Mouse (Mus musculus) heart, adult 2 months (tissue): ENCODE measurements around the gene Atp2b2. TPM values are rescaled to one million over a fixed set of nuclear protein-coding genes. Genes with fewer than 3 reads are reported as not detected.

Source experiments
- DNase-seq, 2 experiments: peaks; one replicate each; pipeline ENCODE4 v3.0.0; 2021
- H3K27ac ChIP-seq: fragments of 200-600 bp; 2 replicates; pipeline ENCODE4 v1.8.1; 2022
- H3K27me3 ChIP-seq: fragments of 200-500 bp; 2 replicates; pipeline ENCODE4 v1.6.1; 2012; ENCODE audit warnings: mild to moderate bottlenecking, low read length, inconsistent platforms, mixed read lengths; ENCODE audit not compliant: control insufficient read depth, insufficient read depth
- H3K36me3 ChIP-seq: fragments of 200-500 bp; 2 replicates; pipeline ENCODE4 v1.6.1; 2012; ENCODE audit warnings: low read length, inconsistent platforms; ENCODE audit not compliant: control insufficient read depth, insufficient read depth
- H3K4me1 ChIP-seq: fragments of 200-500 bp; 2 replicates; pipeline ENCODE4 v1.6.1; 2011; ENCODE audit warnings: low read length; ENCODE audit not compliant: control insufficient read depth, insufficient read depth
- H3K4me3 ChIP-seq: fragments of 200-600 bp; 2 replicates; pipeline ENCODE4 v1.8.1; 2022
- H3K79me2 ChIP-seq: fragments of 200-500 bp; replicated peaks from 2 replicates; pipeline ENCODE4 v1.6.1; 2012; ENCODE audit warnings: mild to moderate bottlenecking, inconsistent platforms, low read length, moderate library complexity, mixed read lengths; ENCODE audit not compliant: control insufficient read depth, insufficient read depth
- H3K9ac ChIP-seq: fragments of 200-500 bp; 2 replicates; pipeline ENCODE4 v1.6.1; 2012; ENCODE audit warnings: low read depth, mild to moderate bottlenecking, control low read depth, inconsistent platforms, low read length, mixed read lengths
- CTCF ChIP-seq: fragments of 200-600 bp; IDR thresholded peaks from 2 replicates; pipeline ENCODE4 v1.8.1; 2022; ENCODE audit warnings: antibody characterized with exemption, mild to moderate bottlenecking, moderate library complexity
- EP300 ChIP-seq: fragments of 200-500 bp; IDR thresholded peaks from 2 replicates; pipeline ENCODE4 v1.6.1; 2011; ENCODE audit warnings: low read depth, low read length, control low read depth; ENCODE audit not compliant: insufficient read depth
- POLR2A ChIP-seq: fragments of 200-500 bp; IDR thresholded peaks from 2 replicates; pipeline ENCODE4 v1.6.1; 2011; ENCODE audit warnings: mild to moderate bottlenecking, low read depth, low read length, control low read depth; ENCODE audit not compliant: insufficient read depth
- WGBS: fragments of 180-500 bp; shearing (Covaris S2); methylation state at CpG from one replicate; pipeline ENCODE4 v1.1.7; 2018; 5-methylcytosine and 5-hydroxymethylcytosine counted together
- intact Hi-C: fragments of 180-260 bp; cut with DNase I; formaldehyde crosslinking; loops from one replicate; pipeline ENCODE4 v1.15.1; 2025
- polyA plus RNA-seq: library from polyadenylated mRNA; depleted of rRNA; stranded (reverse); fragments of >200 nt; gene quantifications from 2 replicates; pipeline ENCODE4 v1.2.3, GENCODE M21; 2012
- total RNA-seq, 2 experiments: library from RNA; stranded (reverse); gene quantifications; 2 replicates each; pipeline ENCODE4 v1.2.3; 2021

Gene Atp2b2
- total and polyA plus RNA-seq, 3 experiments: 0.64 to 1.1 (median 0.84) TPM

- no peak overlapping the region for H3K9ac ChIP-seq
- no peaks in the 10 kb centered on the region for H3K79me2 ChIP-seq
- H3K27ac ChIP-seq: no peak overlapping the region
- intact Hi-C loops: no loop called here
- no peaks in the 10 kb centered on the region for H3K27me3 ChIP-seq
- WGBS: 63% methylated on average over 1 of the region's 1 CpGs
- TF ChIP-seq POLR2A: no peak
- TF ChIP-seq EP300: no peak
- no peak for TF ChIP-seq CTCF
- H3K4me1 ChIP-seq: no peaks in the 10 kb centered on the region
- H3K36me3 ChIP-seq: no peaks in the 10 kb centered on the region
- no peak overlapping the region for H3K4me3 ChIP-seq
- no peak for DNase-seq
Measured at GRCm38 (mm10) chr6:113856095-113856646, 186.2 kb downstream of the Atp2b2 start.

- H3K79me2 ChIP-seq: no peaks in the 10 kb centered on the region
- no peak for DNase-seq
- H3K36me3 ChIP-seq: no peaks in the 10 kb centered on the region
- H3K4me1 ChIP-seq: no peaks in the 10 kb centered on the region
- no peak overlapping the region for H3K4me3 ChIP-seq
- TF ChIP-seq EP300 (no peak), CTCF (no peak), POLR2A (no peak)
- H3K27me3 ChIP-seq: no peaks in the 10 kb centered on the region
- H3K9ac ChIP-seq: no peak overlapping the region
- no peak overlapping the region for H3K27ac ChIP-seq
- intact Hi-C loops: no loop called here
Measured at GRCm38 (mm10) chr6:113855581-113855980, 186.8 kb downstream of the Atp2b2 start.

- TF ChIP-seq POLR2A (no peak), CTCF (no peak), EP300 (no peak)
- DNase-seq: peak; percentile 30 to 49
- intact Hi-C loops: no loop called here
Measured at GRCm38 (mm10) chr6:113852318-113852717, 190.1 kb downstream of the Atp2b2 start.

GRCm38 (mm10) chr6:113849819-113850218, 192.6 kb downstream of the Atp2b2 start:
- Histone ChIP-seq H3K36me3 (no peaks in the 10 kb centered on the region), H3K27me3 (no peaks in the 10 kb centered on the region), H3K79me2 (no peaks in the 10 kb centered on the region), H3K9ac (no peak overlapping the region), H3K4me3 (no peak overlapping the region), H3K4me1 (no peaks in the 10 kb centered on the region), H3K27ac (no peak overlapping the region)
- TF ChIP-seq EP300 (no peak), CTCF (no peak), POLR2A (no peak)
- DNase-seq: no peak
- WGBS: 71% methylated on average over 3 of the region's 3 CpGs
- intact Hi-C loops: no loop called here

More at GRCm38 (mm10) chr6:113852318-113852717, 190.1 kb downstream of the Atp2b2 start:
- WGBS: 13% methylated on average over 3 of the region's 3 CpGs
- Histone ChIP-seq H3K79me2 (no peaks in the 10 kb centered on the region), H3K9ac (no peak overlapping the region), H3K4me3 (no peak overlapping the region), H3K27ac (no peak overlapping the region), H3K4me1 (no peaks in the 10 kb centered on the region), H3K27me3 (no peaks in the 10 kb centered on the region), H3K36me3 (no peaks in the 10 kb centered on the region)

GRCm38 (mm10) chr6:113848655-113849054, 193.8 kb downstream of the Atp2b2 start:
- no peak for TF ChIP-seq CTCF
- no peak for TF ChIP-seq EP300
- no peak for TF ChIP-seq POLR2A
- H3K9ac ChIP-seq: no peak overlapping the region
- no peak overlapping the region for H3K27ac ChIP-seq
- intact Hi-C loops: no loop called here
- no peak overlapping the region for H3K4me3 ChIP-seq
- H3K4me1 ChIP-seq: no peaks in the 10 kb centered on the region
- 53% methylated on average over 2 of the region's 2 CpGs for WGBS
- H3K36me3 ChIP-seq: no peaks in the 10 kb centered on the region
- DNase-seq: no peak
- no peaks in the 10 kb centered on the region for H3K79me2 ChIP-seq
- H3K27me3 ChIP-seq: no peaks in the 10 kb centered on the region

GRCm38 (mm10) chr6:113847092-113847491, 195.3 kb downstream of the Atp2b2 start:
- TF ChIP-seq CTCF (no peak), EP300 (no peak), POLR2A (no peak)
- DNase-seq: no peak
- intact Hi-C loops: no loop called here
- Histone ChIP-seq H3K27me3 (no peaks in the 10 kb centered on the region), H3K27ac (no peak overlapping the region), H3K36me3 (no peaks in the 10 kb centered on the region), H3K4me3 (no peak overlapping the region), H3K4me1 (no peaks in the 10 kb centered on the region), H3K9ac (no peak overlapping the region), H3K79me2 (no peaks in the 10 kb centered on the region)
- WGBS: 72% methylated on average over 2 of the region's 2 CpGs
